Mouse (Mus musculus): Measurements from ENCODE around the gene Slc25a25. TPM values are rescaled to one million over a fixed set of nuclear protein-coding genes. Genes with fewer than 3 reads are reported as not detected.

Gene Slc25a25
- polyA plus RNA-seq, 1 experiment from 2014 or later = 9.6 TPM

DNA sequence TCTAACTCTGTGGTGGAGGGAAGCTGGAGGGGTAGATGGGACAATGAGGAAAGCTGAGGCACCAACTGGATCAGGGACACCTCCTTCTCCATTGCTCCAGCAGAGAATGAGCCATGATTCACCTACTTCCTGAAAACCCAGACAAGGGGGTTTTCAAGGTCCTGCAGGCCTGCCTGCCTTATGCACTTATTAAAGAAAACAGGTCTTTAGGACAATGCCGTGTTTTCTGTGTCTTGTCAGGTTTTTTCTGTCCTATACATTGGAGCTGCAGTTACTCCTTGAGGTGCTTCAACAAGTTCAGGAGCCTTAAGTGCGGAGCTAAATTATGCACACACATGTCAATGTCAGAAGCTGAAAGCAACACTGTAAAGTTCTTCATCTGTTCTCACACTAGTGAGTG is 9.7 kb downstream of the Slc25a25 start:
- H3K27me3 ChIP-seq = no peaks in the 10 kb centered on the region
- no peak overlapping the region for H3K9ac ChIP-seq
- no peak overlapping the region for H3K4me2 ChIP-seq
- no peak for ATAC-seq (ENCODE audit: insufficient read depth)
- H3K4me1 ChIP-seq (replicated peaks) = peaks cover 60% of the 10 kb centered on the region
- H3K9me3 ChIP-seq (replicated peaks) = no peaks in the 10 kb centered on the region
- H3K4me3 ChIP-seq (replicated peaks) = no peak overlapping the region
- WGBS (ENCODE audit: insufficient replicate concordance) = 74% methylated on average over 2 of the region's 2 CpGs
- H3K36me3 ChIP-seq (replicated peaks) = 0 out of 2 replicates have a peak, but pooled peaks cover 6% of the 10 kb centered on the region
- no peak overlapping the region for H3K27ac ChIP-seq (replicated peaks)

- no peak overlapping the region for H3K9ac ChIP-seq
- peaks cover 57% of the 10 kb centered on the region for H3K4me1 ChIP-seq (replicated peaks)
- H3K4me3 ChIP-seq (replicated peaks) = no peak overlapping the region
- 0 out of 2 replicates have a peak, but pooled peaks have one; percentile 31 for ATAC-seq (ENCODE audit: insufficient read depth)
- no peak overlapping the region for H3K4me2 ChIP-seq
- no peaks in the 10 kb centered on the region for H3K9me3 ChIP-seq (replicated peaks)
- no peak overlapping the region for H3K27ac ChIP-seq (replicated peaks)
- no peaks in the 10 kb centered on the region for H3K27me3 ChIP-seq
- WGBS (ENCODE audit: insufficient replicate concordance) = 67% methylated on average over 1 of the region's 1 CpGs
- H3K36me3 ChIP-seq (replicated peaks) = 0 out of 2 replicates have a peak, but pooled peaks cover 6% of the 10 kb centered on the region
Measured at GRCm38 (mm10) chr2:32440632-32441031, 10.6 kb downstream of the Slc25a25 start.

DNA sequence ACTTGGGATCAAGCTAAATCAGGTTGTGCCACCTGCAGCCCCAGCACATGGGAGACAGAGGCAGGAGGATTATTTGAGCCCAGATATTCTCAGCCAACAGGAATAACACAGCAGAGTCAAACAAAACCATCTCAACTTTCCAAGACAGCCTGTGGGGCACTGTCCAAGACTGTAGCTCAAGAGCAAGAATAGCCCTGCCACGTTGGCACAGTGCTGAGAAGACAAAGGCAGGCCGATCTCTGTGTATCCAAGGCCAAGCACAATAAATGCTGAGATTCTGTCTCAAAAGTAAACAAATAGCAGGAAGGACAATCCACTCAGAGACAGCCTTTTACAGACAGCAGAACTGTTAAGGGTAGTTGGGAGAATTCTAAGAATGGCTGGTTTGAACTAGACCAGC is 11.1 kb downstream of the Slc25a25 start:
- Histone ChIP-seq H3K27ac (replicated peaks) (no peak overlapping the region), H3K4me2 (no peak overlapping the region), H3K4me3 (replicated peaks) (no peak overlapping the region), H3K9ac (no peak overlapping the region), H3K4me1 (replicated peaks) (peaks cover 53% of the 10 kb centered on the region), H3K36me3 (replicated peaks) (0 out of 2 replicates have a peak, but pooled peaks cover 6% of the 10 kb centered on the region), H3K9me3 (replicated peaks) (no peaks in the 10 kb centered on the region), H3K27me3 (no peaks in the 10 kb centered on the region)
- WGBS (ENCODE audit: insufficient replicate concordance) = 60% methylated on average over 2 of the region's 2 CpGs
- no peak for ATAC-seq (ENCODE audit: insufficient read depth)

DNA sequence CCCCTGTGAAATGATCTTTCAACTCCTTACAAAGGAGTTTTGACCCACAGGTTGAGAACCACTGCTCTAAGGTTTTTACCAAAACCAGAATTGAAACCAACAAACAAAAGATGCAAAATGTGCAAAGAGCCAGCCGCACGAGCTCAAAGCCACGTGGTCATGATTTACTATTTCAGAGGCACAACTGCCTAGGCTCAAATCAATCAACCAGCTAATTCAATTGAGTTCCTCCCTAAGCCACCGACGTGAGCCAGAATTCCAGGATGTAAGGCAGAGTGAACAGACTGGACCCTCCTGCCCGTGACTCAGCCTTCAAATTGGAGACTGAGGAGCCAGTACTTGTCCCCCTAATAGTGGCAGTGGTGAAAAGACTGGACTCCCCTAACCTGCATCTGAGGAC is 12.1 kb downstream of the Slc25a25 start:
- Histone ChIP-seq H3K36me3 (replicated peaks) (no peaks in the 10 kb centered on the region), H3K9me3 (replicated peaks) (no peaks in the 10 kb centered on the region), H3K4me1 (replicated peaks) (peaks cover 49% of the 10 kb centered on the region), H3K27ac (replicated peaks) (no peak overlapping the region), H3K27me3 (no peaks in the 10 kb centered on the region), H3K4me3 (replicated peaks) (no peak overlapping the region), H3K9ac (no peak overlapping the region), H3K4me2 (no peak overlapping the region)
- 71% methylated on average over 6 of the region's 6 CpGs for WGBS (ENCODE audit: insufficient replicate concordance)
- no peak for ATAC-seq (ENCODE audit: insufficient read depth)

DNA sequence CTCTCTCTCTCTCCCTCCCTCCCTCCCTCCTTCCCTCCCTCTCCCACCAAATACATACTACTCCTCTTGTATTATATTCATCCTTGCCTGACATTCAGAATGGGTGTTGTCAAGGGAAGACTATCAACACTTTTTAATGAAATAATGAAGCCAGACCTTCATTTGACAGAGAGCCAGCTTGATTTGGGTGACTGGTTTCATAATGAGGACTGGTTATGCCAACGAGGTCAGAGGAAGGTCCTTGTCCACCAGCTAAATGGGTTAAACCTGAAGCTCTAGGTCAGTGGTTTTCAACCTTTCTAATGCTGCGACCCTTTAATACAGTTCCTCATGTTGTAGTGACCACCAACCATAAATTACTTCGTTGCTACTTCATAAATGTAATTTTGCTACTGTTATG is 12.5 kb downstream of the Slc25a25 start:
- no peak for ATAC-seq (ENCODE audit: insufficient read depth)
- Histone ChIP-seq H3K27me3 (no peaks in the 10 kb centered on the region), H3K4me3 (replicated peaks) (no peak overlapping the region), H3K4me2 (no peak overlapping the region), H3K4me1 (replicated peaks) (peaks cover 45% of the 10 kb centered on the region), H3K36me3 (replicated peaks) (no peaks in the 10 kb centered on the region), H3K9ac (no peak overlapping the region), H3K9me3 (replicated peaks) (no peaks in the 10 kb centered on the region), H3K27ac (replicated peaks) (no peak overlapping the region)
- WGBS (ENCODE audit: insufficient replicate concordance) = 63% methylated on average over 3 of the region's 3 CpGs

- no peak overlapping the region for H3K4me3 ChIP-seq (replicated peaks)
Measured at GRCm38 (mm10) chr2:32437612-32438166, 13.6 kb downstream of the Slc25a25 start.

GRCm38 (mm10) chr2:32436686-32437372 is 14.4 kb downstream of the Slc25a25 start:
- Histone ChIP-seq H3K4me1 (replicated peaks) (peaks cover 30% of the 10 kb centered on the region), H3K4me2 (no peak overlapping the region), H3K4me3 (replicated peaks) (no peak overlapping the region), H3K27me3 (no peaks in the 10 kb centered on the region), H3K9ac (no peak overlapping the region), H3K9me3 (replicated peaks) (no peaks in the 10 kb centered on the region), H3K36me3 (replicated peaks) (no peaks in the 10 kb centered on the region), H3K27ac (replicated peaks) (peak overlapping the region; percentile 39; the same call in 1 of the 2 replicates)
- 50% methylated on average over 3 of the region's 3 CpGs for WGBS (ENCODE audit: insufficient replicate concordance)
- ATAC-seq (ENCODE audit: insufficient read depth) = peak; percentile 42; the same call in 1 of the 2 replicates

More at GRCm38 (mm10) chr2:32437612-32438166, 13.6 kb downstream of the Slc25a25 start:
- WGBS (ENCODE audit: insufficient replicate concordance) = 24% methylated on average over 2 of the region's 2 CpGs
- H3K36me3 ChIP-seq (replicated peaks) = no peaks in the 10 kb centered on the region
- H3K4me2 ChIP-seq = no peak overlapping the region
- H3K4me1 ChIP-seq (replicated peaks) = peaks cover 35% of the 10 kb centered on the region
- H3K27me3 ChIP-seq = no peaks in the 10 kb centered on the region
- no peaks in the 10 kb centered on the region for H3K9me3 ChIP-seq (replicated peaks)
- no peak for ATAC-seq (ENCODE audit: insufficient read depth)
- peak overlapping the region; percentile 36; the same call in 1 of the 2 replicates for H3K27ac ChIP-seq (replicated peaks)
- no peak overlapping the region for H3K9ac ChIP-seq

- Histone ChIP-seq H3K4me3 (replicated peaks) (no peak overlapping the region), H3K9ac (no peak overlapping the region)
Measured at GRCm38 (mm10) chr2:32430701-32431676, 20.3 kb downstream of the Slc25a25 start.

DNA sequence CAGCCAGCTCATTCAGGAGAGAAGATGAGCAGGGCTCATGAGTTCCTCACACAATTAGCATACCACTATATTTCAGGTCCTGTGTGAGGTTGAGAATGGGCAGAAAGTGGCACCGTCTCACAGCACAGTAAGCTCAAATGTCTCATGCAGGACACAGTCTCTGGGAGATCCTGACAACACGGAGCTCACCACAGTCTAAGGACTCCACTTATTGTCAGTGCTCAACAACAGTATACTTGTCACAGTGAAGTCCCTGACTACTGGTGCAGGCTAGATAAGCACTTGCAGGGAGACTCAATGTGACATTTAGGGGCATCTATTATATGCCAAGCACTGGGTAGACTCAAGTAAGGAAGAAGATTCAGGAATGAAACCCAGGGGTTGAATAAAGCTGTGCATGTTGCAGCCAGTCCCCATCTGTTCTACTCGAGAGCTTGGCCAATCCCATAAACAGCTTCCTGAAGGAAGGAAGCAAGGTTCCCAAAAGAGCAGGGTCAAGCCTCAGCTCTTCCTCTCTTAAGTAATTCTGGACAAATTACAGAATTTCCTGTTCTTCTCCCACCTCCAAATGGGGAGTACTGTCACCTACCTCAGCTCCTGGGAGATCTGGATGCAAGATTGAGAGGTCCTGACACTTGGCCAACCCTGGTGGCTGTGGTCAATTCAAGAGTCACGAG is 21.9 kb downstream of the Slc25a25 start:
- Histone ChIP-seq H3K27me3 (no peaks in the 10 kb centered on the region), H3K9me3 (replicated peaks) (no peaks in the 10 kb centered on the region), H3K4me2 (no peak overlapping the region), H3K36me3 (replicated peaks) (no peaks in the 10 kb centered on the region), H3K4me3 (replicated peaks) (no peak overlapping the region), H3K27ac (replicated peaks) (no peak overlapping the region), H3K9ac (no peak overlapping the region), H3K4me1 (replicated peaks) (peaks cover 50% of the 10 kb centered on the region)
- 36% methylated on average over 4 of the region's 4 CpGs for WGBS (ENCODE audit: insufficient replicate concordance)
- ATAC-seq (ENCODE audit: insufficient read depth) = no peak

More at GRCm38 (mm10) chr2:32430701-32431676, 20.3 kb downstream of the Slc25a25 start:
- 58% methylated on average over 18 of the region's 18 CpGs for WGBS (ENCODE audit: insufficient replicate concordance)
- Histone ChIP-seq H3K9me3 (replicated peaks) (no peaks in the 10 kb centered on the region), H3K27ac (replicated peaks) (no peak overlapping the region), H3K36me3 (replicated peaks) (no peaks in the 10 kb centered on the region), H3K4me1 (replicated peaks) (peaks cover 36% of the 10 kb centered on the region), H3K27me3 (no peaks in the 10 kb centered on the region), H3K4me2 (no peak overlapping the region)
- ATAC-seq (ENCODE audit: insufficient read depth) = no peak

DNA sequence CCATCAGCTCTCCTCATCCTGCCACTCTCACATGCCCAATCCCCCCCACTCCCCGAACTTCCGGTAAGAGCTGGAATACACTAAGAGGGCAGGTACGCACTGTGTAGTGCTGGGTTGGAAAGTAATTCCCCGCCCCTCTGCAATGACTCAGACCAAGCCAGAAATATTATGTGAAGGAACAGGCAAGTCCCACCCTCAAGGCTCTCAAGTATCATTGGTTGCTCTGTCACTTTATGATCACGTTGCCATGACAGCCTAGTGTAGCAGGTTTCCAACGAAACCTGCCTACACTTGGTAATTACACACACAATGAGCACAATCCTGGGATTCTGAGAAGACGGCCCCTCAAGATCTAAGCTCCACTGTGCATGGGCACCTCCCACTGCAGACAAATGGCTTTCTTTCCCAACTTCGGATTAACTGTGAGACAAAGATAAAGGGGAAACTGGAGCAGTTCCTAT is 23.0 kb downstream of the Slc25a25 start:
- H3K4me2 ChIP-seq = peak overlapping the region; percentile 4; the same call in 1 of the 2 replicates
- peaks cover 60% of the 10 kb centered on the region for H3K4me1 ChIP-seq (replicated peaks)
- no peaks in the 10 kb centered on the region for H3K27me3 ChIP-seq
- no peaks in the 10 kb centered on the region for H3K9me3 ChIP-seq (replicated peaks)
- no peaks in the 10 kb centered on the region for H3K36me3 ChIP-seq (replicated peaks)
- 44% methylated on average over 8 of the region's 8 CpGs for WGBS (ENCODE audit: insufficient replicate concordance)
- H3K4me3 ChIP-seq (replicated peaks) = no peak overlapping the region
- H3K27ac ChIP-seq (replicated peaks) = no peak overlapping the region
- ATAC-seq (ENCODE audit: insufficient read depth) = no peak; the same call in 1 of the 2 replicates
- H3K9ac ChIP-seq = no peak overlapping the region
